Mouse (Mus musculus): ENCODE results near the gene Dars. TPM values are rescaled to one million over a fixed set of nuclear protein-coding genes. Genes with fewer than 3 reads are reported as not detected.

Gene Dars
- polyA plus RNA-seq, 1 experiment = 43.3 TPM

- H3K4me3 ChIP-seq (ENCODE audit: insufficient read depth, low read length) = no peak overlapping the region
- no peaks in the 10 kb centered on the region for H3K4me1 ChIP-seq (ENCODE audit: control insufficient read depth, insufficient read depth, low read length)
- TF ChIP-seq POLR2A (IDR thresholded peaks at IDR 0.05; ENCODE audit: extremely low read depth, insufficient read depth, low read length) = no peak
- no peak overlapping the region for H3K27ac ChIP-seq (ENCODE audit: insufficient read depth, low read length)
Measured at GRCm38 (mm10) chr1:128398738-128399445, 18.3 kb downstream of the Dars start.

GRCm38 (mm10) chr1:128394657-128395056 lies 22.5 kb downstream of the Dars start:
- no peak for TF ChIP-seq CTCF (IDR thresholded peaks at IDR 0.05; ENCODE audit: extremely low read depth, insufficient read depth, low read length)
- no peak for TF ChIP-seq POLR2A (IDR thresholded peaks at IDR 0.05; ENCODE audit: extremely low read depth, insufficient read depth, low read length)

DNA sequence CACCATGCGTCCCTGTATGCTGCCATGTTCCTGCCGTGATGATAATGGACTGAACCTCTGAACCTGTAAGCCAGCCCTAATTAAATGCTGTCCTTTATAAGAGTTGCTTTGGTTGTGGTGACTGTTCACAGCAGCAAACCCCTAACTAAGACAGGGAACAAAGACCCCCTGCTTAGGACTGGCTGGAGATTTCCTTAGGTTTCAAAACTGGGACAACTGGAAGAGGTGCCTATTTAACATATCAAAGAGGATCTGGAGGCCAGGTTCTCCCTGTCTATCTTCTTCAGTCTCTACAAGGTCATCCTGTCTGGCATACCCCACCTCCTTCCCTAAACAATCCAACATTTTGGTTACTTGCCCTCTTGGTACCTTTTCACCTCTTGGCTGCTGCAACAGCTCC lies 24.8 kb downstream of the Dars start:
- TF ChIP-seq CTCF (IDR thresholded peaks at IDR 0.05; ENCODE audit: extremely low read depth, insufficient read depth, low read length) = no peak
- TF ChIP-seq POLR2A (IDR thresholded peaks at IDR 0.05; ENCODE audit: extremely low read depth, insufficient read depth, low read length) = no peak
- Histone ChIP-seq H3K4me1 (ENCODE audit: control insufficient read depth, insufficient read depth, low read length) (no peaks in the 10 kb centered on the region), H3K4me3 (ENCODE audit: insufficient read depth, low read length) (no peak overlapping the region), H3K27ac (ENCODE audit: insufficient read depth, low read length) (no peak overlapping the region)

More at GRCm38 (mm10) chr1:128394657-128395056, 22.5 kb downstream of the Dars start:
- no peaks in the 10 kb centered on the region for H3K4me1 ChIP-seq (ENCODE audit: control insufficient read depth, insufficient read depth, low read length)
- H3K27ac ChIP-seq (ENCODE audit: insufficient read depth, low read length) = no peak overlapping the region
- H3K4me3 ChIP-seq (ENCODE audit: insufficient read depth, low read length) = no peak overlapping the region

DNA sequence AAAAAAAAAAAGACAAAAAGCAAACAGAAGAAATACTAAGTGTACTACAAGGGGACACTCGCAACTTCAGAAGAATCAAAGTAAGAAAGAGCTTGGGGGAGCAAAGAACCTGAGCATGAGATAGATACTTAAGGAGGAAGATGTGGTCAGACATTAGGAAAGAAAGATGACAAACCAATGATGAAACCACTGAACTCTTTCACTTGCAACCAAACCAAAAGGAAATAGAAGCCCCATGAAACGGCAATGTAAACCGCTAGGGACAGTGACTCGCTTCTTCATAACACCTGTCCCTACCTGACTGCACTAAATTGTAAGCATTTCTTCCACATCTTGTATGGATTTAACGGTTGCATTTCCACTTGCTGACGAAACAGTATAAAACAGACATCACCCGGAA lies 30.7 kb downstream of the Dars start:
- TF ChIP-seq POLR2A (IDR thresholded peaks at IDR 0.05; ENCODE audit: extremely low read depth, insufficient read depth, low read length) (no peak), CTCF (IDR thresholded peaks at IDR 0.05; ENCODE audit: extremely low read depth, insufficient read depth, low read length) (no peak)
- Histone ChIP-seq H3K27ac (ENCODE audit: insufficient read depth, low read length) (no peak overlapping the region), H3K4me1 (ENCODE audit: control insufficient read depth, insufficient read depth, low read length) (no peaks in the 10 kb centered on the region), H3K4me3 (ENCODE audit: insufficient read depth, low read length) (no peak overlapping the region)

DNA sequence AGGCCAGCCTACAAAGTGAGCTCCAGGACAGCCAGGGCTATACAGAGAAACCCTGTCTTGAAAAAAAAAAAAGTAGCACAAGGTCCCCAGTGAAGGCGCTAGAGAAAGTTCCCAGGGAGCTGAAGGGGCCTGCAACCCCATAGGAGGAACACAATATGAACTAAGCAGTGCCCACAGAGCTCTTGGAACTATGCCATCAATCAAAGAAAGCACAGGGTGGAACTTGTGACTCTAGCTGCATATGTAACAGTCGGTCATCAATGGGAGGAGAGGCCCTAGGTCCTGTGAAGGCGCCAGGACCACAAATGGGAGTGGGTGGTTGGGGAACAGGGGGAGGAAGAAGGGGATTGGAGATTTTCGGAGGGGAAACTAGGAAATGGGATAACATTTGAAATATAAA lies 40.3 kb downstream of the Dars start:
- no peak overlapping the region for H3K4me3 ChIP-seq (ENCODE audit: insufficient read depth, low read length)
- H3K4me1 ChIP-seq (ENCODE audit: control insufficient read depth, insufficient read depth, low read length) = no peaks in the 10 kb centered on the region
- no peak overlapping the region for H3K27ac ChIP-seq (ENCODE audit: insufficient read depth, low read length)
- TF ChIP-seq POLR2A (IDR thresholded peaks at IDR 0.05; ENCODE audit: extremely low read depth, insufficient read depth, low read length) (no peak), CTCF (IDR thresholded peaks at IDR 0.05; ENCODE audit: extremely low read depth, insufficient read depth, low read length) (no peak)

- TF ChIP-seq POLR2A (IDR thresholded peaks at IDR 0.05; ENCODE audit: extremely low read depth, insufficient read depth, low read length) = no peak
- TF ChIP-seq CTCF (IDR thresholded peaks at IDR 0.05; ENCODE audit: extremely low read depth, insufficient read depth, low read length) = 0 out of 2 replicates have a peak, but pooled peaks have one; percentile 1
- Histone ChIP-seq H3K27ac (ENCODE audit: insufficient read depth, low read length) (no peak overlapping the region), H3K4me3 (ENCODE audit: insufficient read depth, low read length) (no peak overlapping the region), H3K4me1 (ENCODE audit: control insufficient read depth, insufficient read depth, low read length) (no peaks in the 10 kb centered on the region)
Measured at GRCm38 (mm10) chr1:128372143-128372860, 44.9 kb downstream of the Dars start.

GRCm38 (mm10) chr1:128368732-128369441 lies 48.3 kb downstream of the Dars start:
- Histone ChIP-seq H3K4me3 (ENCODE audit: insufficient read depth, low read length) (no peak overlapping the region), H3K4me1 (ENCODE audit: control insufficient read depth, insufficient read depth, low read length) (no peaks in the 10 kb centered on the region), H3K27ac (ENCODE audit: insufficient read depth, low read length) (no peak overlapping the region)
- TF ChIP-seq POLR2A (IDR thresholded peaks at IDR 0.05; ENCODE audit: extremely low read depth, insufficient read depth, low read length) = no peak
- peak; percentile 68 for TF ChIP-seq CTCF (IDR thresholded peaks at IDR 0.05; ENCODE audit: extremely low read depth, insufficient read depth, low read length)

- no peak overlapping the region for H3K27ac ChIP-seq (ENCODE audit: insufficient read depth, low read length)
- TF ChIP-seq CTCF (IDR thresholded peaks at IDR 0.05; ENCODE audit: extremely low read depth, insufficient read depth, low read length) (no peak), POLR2A (IDR thresholded peaks at IDR 0.05; ENCODE audit: extremely low read depth, insufficient read depth, low read length) (no peak)
- no peaks in the 10 kb centered on the region for H3K4me1 ChIP-seq (ENCODE audit: control insufficient read depth, insufficient read depth, low read length)
- no peak overlapping the region; the same call in 1 of the 2 replicates for H3K4me3 ChIP-seq (ENCODE audit: insufficient read depth, low read length)
Measured at GRCm38 (mm10) chr1:128360601-128361000, 56.6 kb downstream of the Dars start.

- Histone ChIP-seq H3K4me1 (ENCODE audit: control insufficient read depth, insufficient read depth, low read length) (no peaks in the 10 kb centered on the region), H3K27ac (ENCODE audit: insufficient read depth, low read length) (no peak within 1 kb of the TSS), H3K4me3 (ENCODE audit: insufficient read depth, low read length) (peak within 1 kb of the TSS; percentile 37)
- TF ChIP-seq CTCF (IDR thresholded peaks at IDR 0.05; ENCODE audit: extremely low read depth, insufficient read depth, low read length) (no peak), POLR2A (IDR thresholded peaks at IDR 0.05; ENCODE audit: extremely low read depth, insufficient read depth, low read length) (0 out of 2 replicates have a peak, but pooled peaks have one; percentile 13)
Measured at GRCm38 (mm10) chr1:128359554-128360376, 57.4 kb downstream of the Dars start, which contains the start of gene Mcm6. TSS of gene Mcm6 (minus strand) at chr1:128359664.

Data from cortical plate, adult 2 months (tissue).